Mouse (Mus musculus) liver, postnatal 0 days (tissue): Measurements from ENCODE around the gene Mark2. TPM values are rescaled to one million over a fixed set of nuclear protein-coding genes. Genes with fewer than 3 reads are reported as not detected.

ENCODE experiments used
- ATAC-seq: fragments of 200-750 bp; cut with Nextera tagmentation; 2 replicates; pipeline ENCODE4 v1.8.0; 2017; ENCODE audit warnings: mild to moderate bottlenecking, moderate library complexity
- DNase-seq: peaks from one replicate; pipeline ENCODE4 v3.0.0-alpha.2; 2016
- H3K27ac ChIP-seq: fragments of 300-500 bp; sonication (generic); 2 replicates; pipeline ENCODE4 v1.5.1; 2014; ENCODE audit warnings: antibody characterized with exemption, moderate library complexity, mild to moderate bottlenecking, low read depth
- H3K27me3 ChIP-seq: fragments of 300-500 bp; sonication (generic); 2 replicates; pipeline ENCODE4 v1.6.1; 2014; ENCODE audit warnings: low read length, control low read depth, mixed read lengths; ENCODE audit not compliant: insufficient read depth
- H3K36me3 ChIP-seq: fragments of 300-500 bp; sonication (generic); replicated peaks from 2 replicates; pipeline ENCODE4 v1.6.1; 2014; ENCODE audit warnings: mild to moderate bottlenecking, control low read depth, low read length, moderate library complexity, mixed read lengths; ENCODE audit not compliant: insufficient read depth
- H3K4me1 ChIP-seq: fragments of 300-500 bp; sonication (generic); 2 replicates; pipeline ENCODE4 v1.6.1; 2014; ENCODE audit warnings: antibody characterized with exemption, mild to moderate bottlenecking, control low read depth; ENCODE audit not compliant: insufficient read depth
- H3K4me2 ChIP-seq: fragments of 300-500 bp; sonication (generic); 2 replicates; pipeline ENCODE4 v1.6.1; 2014; ENCODE audit warnings: low read depth, mild to moderate bottlenecking, low read length, moderate library complexity, mixed read lengths
- H3K4me3 ChIP-seq: fragments of 300-500 bp; sonication (generic); 2 replicates; pipeline ENCODE4 v1.5.1; 2014; ENCODE audit warnings: low read depth, low read length
- H3K9ac ChIP-seq: fragments of 300-500 bp; sonication (generic); replicated peaks from 2 replicates; pipeline ENCODE4 v1.6.1; 2014; ENCODE audit warnings: mild to moderate bottlenecking, moderate library complexity
- H3K9me3 ChIP-seq: fragments of 300-500 bp; sonication (generic); 2 replicates; pipeline ENCODE4 v1.6.1; 2016; ENCODE audit warnings: mild to moderate bottlenecking, control low read depth, low read length, mixed read lengths
- CTCF ChIP-seq: sonication (generic); IDR thresholded peaks from 2 replicates; pipeline ENCODE4 v1.5.1; 2016; ENCODE audit warnings: antibody characterized with exemption, low read depth
- EP300 ChIP-seq: IDR thresholded peaks from 2 replicates; pipeline ENCODE4 v1.6.1; 2016; ENCODE audit warnings: antibody characterized with exemption, low read depth, mild to moderate bottlenecking
- WGBS: fragments of 180-500 bp; shearing (Covaris S2); extraction: QIAGEN DNeasy Blood & Tissue Kit; methylation state at CpG from one replicate; pipeline ENCODE4 v1.1.7; 2014; ENCODE audit not compliant: insufficient replicate concordance; 5-methylcytosine and 5-hydroxymethylcytosine counted together
- polyA plus RNA-seq: library from polyadenylated mRNA; unstranded; fragments of >200 nt; fragmentation: Nextera tagmentation; extraction: Ambion mirVana; gene quantifications from 2 replicates; pipeline ENCODE4 v1.2.1, GENCODE M21; 2015

Mark2 gene
- polyA plus RNA-seq, 1 experiment from 2014 or later: 11.9 TPM

GRCm38 (mm10) chr19:7316822-7317221, 24.8 kb downstream of the Mark2 start:
- TF ChIP-seq CTCF (no peak), EP300 (no peak)
- no peaks in the 10 kb centered on the region for H3K36me3 ChIP-seq
- H3K27me3 ChIP-seq: no peaks in the 10 kb centered on the region
- 64% methylated on average over 4 of the region's 4 CpGs for WGBS
- no peaks in the 10 kb centered on the region for H3K9me3 ChIP-seq
- no peak overlapping the region for H3K9ac ChIP-seq
- no peak overlapping the region for H3K4me3 ChIP-seq
- no peak overlapping the region for H3K4me2 ChIP-seq
- no peak for DNase-seq
- peaks cover 43% of the 10 kb centered on the region for H3K4me1 ChIP-seq
- ATAC-seq: no peak
- no peak overlapping the region for H3K27ac ChIP-seq

- DNase-seq (no peak), ATAC-seq (no peak)
- no peak overlapping the region for H3K4me2 ChIP-seq
- peaks cover 51% of the 10 kb centered on the region for H3K4me1 ChIP-seq
- H3K4me3 ChIP-seq: no peak overlapping the region
- 70% methylated on average over 4 of the region's 4 CpGs for WGBS
- H3K36me3 ChIP-seq: no peaks in the 10 kb centered on the region
- no peaks in the 10 kb centered on the region for H3K9me3 ChIP-seq
- H3K9ac ChIP-seq: no peak overlapping the region
- no peak overlapping the region for H3K27ac ChIP-seq
- H3K27me3 ChIP-seq: no peaks in the 10 kb centered on the region
- TF ChIP-seq EP300 (no peak), CTCF (no peak)
Observed at GRCm38 (mm10) chr19:7315587-7315984, 26.1 kb downstream of the Mark2 start.

DNA sequence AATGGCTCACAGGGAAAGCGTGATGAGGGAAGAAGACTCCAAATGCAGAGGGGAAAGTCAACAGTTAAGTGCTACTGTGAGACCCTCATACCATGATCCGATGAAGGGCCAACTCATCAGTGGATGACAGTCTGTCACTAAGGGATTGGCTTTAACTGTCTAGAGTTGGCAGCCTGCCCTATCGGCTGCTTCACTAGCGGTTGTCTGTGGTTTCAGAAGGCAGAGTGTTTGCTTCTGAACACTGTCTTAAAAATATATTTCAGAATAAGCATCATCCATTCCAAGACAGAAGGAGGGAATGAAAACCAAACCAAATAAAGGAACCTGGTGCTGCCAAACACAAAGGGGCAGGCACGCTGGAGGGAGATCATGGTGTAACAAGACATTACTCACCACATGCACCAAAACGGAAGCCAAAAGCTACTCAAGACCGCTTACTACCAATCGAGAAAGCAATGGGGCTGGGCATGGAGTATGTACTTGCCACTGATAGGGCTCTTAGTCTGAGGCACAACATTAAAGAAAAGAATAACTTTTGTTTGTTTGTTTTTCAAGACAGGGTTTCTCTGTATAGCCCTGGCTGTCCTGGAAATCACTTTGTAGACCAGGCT, 26.6 kb downstream of the Mark2 start:
- Histone ChIP-seq H3K4me2 (no peak overlapping the region), H3K9ac (no peak overlapping the region), H3K9me3 (no peaks in the 10 kb centered on the region), H3K36me3 (no peaks in the 10 kb centered on the region), H3K27ac (no peak overlapping the region), H3K27me3 (no peaks in the 10 kb centered on the region), H3K4me1 (peaks cover 52% of the 10 kb centered on the region), H3K4me3 (no peak overlapping the region)
- ATAC-seq (no peak), DNase-seq (no peak)
- TF ChIP-seq CTCF (no peak), EP300 (no peak)
- 48% methylated on average over 8 of the region's 8 CpGs for WGBS

DNA sequence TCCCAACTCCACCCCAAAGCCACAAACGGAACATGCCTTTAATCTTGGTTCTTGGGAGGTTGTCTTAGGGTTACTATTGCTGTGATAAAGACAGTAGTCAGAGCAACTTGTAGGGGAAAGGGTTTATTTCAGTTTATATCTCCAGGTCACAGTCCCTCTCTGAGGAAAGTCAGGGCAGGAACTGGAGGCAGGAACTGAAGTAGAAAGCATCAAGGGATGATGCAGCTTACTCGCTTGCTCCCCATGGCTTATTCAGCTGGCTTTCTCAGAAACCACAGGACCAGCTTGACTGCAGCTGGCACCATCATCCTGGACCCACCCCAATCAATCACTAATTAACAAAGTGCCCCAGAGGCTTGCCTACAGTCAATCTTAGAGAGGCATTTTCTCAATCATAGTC, 28.0 kb downstream of the Mark2 start:
- Histone ChIP-seq H3K27me3 (no peaks in the 10 kb centered on the region), H3K4me1 (peaks cover 64% of the 10 kb centered on the region), H3K36me3 (no peaks in the 10 kb centered on the region), H3K9ac (no peak overlapping the region), H3K9me3 (no peaks in the 10 kb centered on the region), H3K27ac (no peak overlapping the region), H3K4me3 (no peak overlapping the region), H3K4me2 (no peak overlapping the region)
- DNase-seq (no peak), ATAC-seq (no peak)
- WGBS: 70% methylated on average over 2 of the region's 2 CpGs
- TF ChIP-seq EP300 (no peak), CTCF (no peak)

GRCm38 (mm10) chr19:7311306-7311705, 30.4 kb downstream of the Mark2 start:
- H3K27ac ChIP-seq: peak overlapping the region; percentile 64
- H3K4me1 ChIP-seq: peaks cover 85% of the 10 kb centered on the region
- H3K9ac ChIP-seq: no peak overlapping the region
- DNase-seq (no peak), ATAC-seq (no peak)
- H3K36me3 ChIP-seq: no peaks in the 10 kb centered on the region
- H3K27me3 ChIP-seq: no peaks in the 10 kb centered on the region
- H3K4me2 ChIP-seq: peak overlapping the region; percentile 16; the same call in 1 of the 2 replicates
- H3K4me3 ChIP-seq: no peak overlapping the region
- WGBS: 26% methylated on average over 10 of the region's 10 CpGs
- no peaks in the 10 kb centered on the region for H3K9me3 ChIP-seq
- TF ChIP-seq CTCF (no peak), EP300 (no peak)

DNA sequence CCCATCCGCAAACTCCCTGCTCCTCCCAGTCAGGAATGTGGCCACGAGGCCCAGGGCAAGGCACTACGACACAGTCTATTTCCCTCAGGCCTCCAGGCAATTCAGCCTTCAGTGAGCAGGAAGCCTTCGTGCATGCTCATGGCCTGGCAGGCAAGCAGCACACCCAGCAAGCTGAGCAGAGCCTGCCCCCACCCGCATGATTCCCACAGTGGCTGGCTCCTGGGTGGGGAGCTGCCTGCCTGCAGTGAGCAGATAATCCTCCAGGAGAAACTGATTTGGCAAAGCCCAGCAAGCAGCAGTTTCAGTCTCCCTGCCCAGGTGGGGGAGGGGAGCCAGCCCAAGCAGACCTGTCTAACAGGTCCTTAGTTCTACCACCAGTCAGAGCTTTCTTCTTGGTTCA, 31.0 kb downstream of the Mark2 start:
- TF ChIP-seq CTCF (peak; percentile 28), EP300 (peak; percentile 77)
- Histone ChIP-seq H3K9me3 (no peaks in the 10 kb centered on the region), H3K4me1 (peaks cover 83% of the 10 kb centered on the region), H3K36me3 (no peaks in the 10 kb centered on the region), H3K27me3 (no peaks in the 10 kb centered on the region), H3K27ac (peak overlapping the region; percentile 64), H3K4me3 (no peak overlapping the region), H3K4me2 (peak overlapping the region; percentile 16; the same call in 1 of the 2 replicates), H3K9ac (0 out of 2 replicates have a peak overlapping the region, but pooled peaks have one; percentile 19)
- WGBS: 32% methylated on average over 5 of the region's 5 CpGs
- ATAC-seq: peak; percentile 63
- DNase-seq: peak; percentile 68
